Mouse (Mus musculus): Measurements from ENCODE around the gene Vmn1r72. TPM values are rescaled to one million over a fixed set of nuclear protein-coding genes. Genes with fewer than 3 reads are reported as not detected.
A peak's percentile ranks its signal among the peaks of the same experiment; 100 is the strongest.
"Not testable (repeated sequence)": the region's sequence is repeated elsewhere in the genome, so short reads cannot be mapped to it uniquely, and the experiment has no call there.

The Vmn1r72 gene
- under 1 TPM in 1 of 2 experiments, not detected in 1; 0.06 TPM for total RNA-seq (2021)

- intact Hi-C loops (cut with DNase I): not testable (repeated sequence)
Observed at GRCm38 (mm10) chr7:11680047-11680446, at the start of gene Vmn1r72. Gene Vmn1r72 (minus strand): TSS chr7:11680147.

GRCm38 (mm10) chr7:11617082-11617481 is 62.9 kb downstream of the Vmn1r72 start:
- intact Hi-C loops (cut with DNase I): not testable (repeated sequence)
- DNase-seq: peak; percentile 1

More at GRCm38 (mm10) chr7:11680047-11680446, at the start of gene Vmn1r72:
- DNase-seq: not testable (repeated sequence)

Other genes starting within 250 kb of the Vmn1r72 start
- gene Zscan4-ps2, start 165.8 kb downstream of the Vmn1r72 start, total RNA-seq (2021): not detected
- not detected for gene Zscan4-ps3, start 70.8 kb downstream of the Vmn1r72 start, total RNA-seq (2021)
- not detected for gene Vmn1r73, start 50.1 kb upstream of the Vmn1r72 start, total RNA-seq (2021)
- not detected for gene Vmn1r74, start 153.8 kb upstream of the Vmn1r72 start, total RNA-seq (2021)
- not detected for gene Vmn1r75, start 194.5 kb upstream of the Vmn1r72 start, total RNA-seq (2021)